Mouse (Mus musculus) yolk sac, embryonic 10.5 days (tissue): ENCODE results near the gene Sf3a1.
"Not testable (repeated sequence)": the region's sequence is repeated elsewhere in the genome, so short reads cannot be mapped to it uniquely, and the experiment has no call there.

Experiments used
- DNase-seq: peaks from one replicate; pipeline ENCODE4 v3.0.0-alpha.2; 2017; ENCODE audit warnings: low spot score

The Sf3a1 gene

GRCm38 (mm10) chr11:4159808-4160708 lies at the start of gene Sf3a1, which contains the start of gene Ccdc157:
Gene Sf3a1 (plus strand): TSS chr11:4160350.
Gene Ccdc157 (minus strand): TSS chr11:4160293.
- DNase-seq: peak; percentile 91

- DNase-seq: no peak
Measured at GRCm38 (mm10) chr11:4112033-4112432, 48.1 kb upstream of the Sf3a1 start.

- no peak for DNase-seq
Measured at GRCm38 (mm10) chr11:4112861-4113260, 47.3 kb upstream of the Sf3a1 start.

- DNase-seq: no peak
Measured at GRCm38 (mm10) chr11:4113496-4113895, 46.7 kb upstream of the Sf3a1 start.

- DNase-seq: no peak
Measured at GRCm38 (mm10) chr11:4113970-4114369, 46.2 kb upstream of the Sf3a1 start.

GRCm38 (mm10) chr11:4114541-4114940 lies 45.6 kb upstream of the Sf3a1 start:
- not testable (repeated sequence) for DNase-seq

GRCm38 (mm10) chr11:4115407-4115806 lies 44.7 kb upstream of the Sf3a1 start:
- no peak for DNase-seq

GRCm38 (mm10) chr11:4116458-4117141 lies 43.5 kb upstream of the Sf3a1 start:
- DNase-seq: no peak

GRCm38 (mm10) chr11:4117372-4118071 lies 42.6 kb upstream of the Sf3a1 start:
- peak; percentile 69 for DNase-seq

- peak; percentile 82 for DNase-seq
Measured at GRCm38 (mm10) chr11:4118081-4118921, 41.8 kb upstream of the Sf3a1 start.

GRCm38 (mm10) chr11:4119635-4120034 lies 40.5 kb upstream of the Sf3a1 start:
- DNase-seq: no peak

GRCm38 (mm10) chr11:4121691-4122090 lies 38.5 kb upstream of the Sf3a1 start:
- no peak for DNase-seq

- no peak for DNase-seq
Measured at GRCm38 (mm10) chr11:4122226-4122625, 37.9 kb upstream of the Sf3a1 start.

GRCm38 (mm10) chr11:4122742-4123579 lies 37.2 kb upstream of the Sf3a1 start, which contains the start of gene Sec14l2:
Gene Sec14l2 (minus strand): TSS chr11:4123415.
- DNase-seq: no peak

GRCm38 (mm10) chr11:4123922-4124321 lies 36.2 kb upstream of the Sf3a1 start:
- no peak for DNase-seq

- no peak for DNase-seq
Measured at GRCm38 (mm10) chr11:4127059-4127458, 33.1 kb upstream of the Sf3a1 start.

- not testable (repeated sequence) for DNase-seq
Measured at GRCm38 (mm10) chr11:4128461-4128860, 31.7 kb upstream of the Sf3a1 start.

- DNase-seq: no peak
Measured at GRCm38 (mm10) chr11:4133450-4133849, 26.7 kb upstream of the Sf3a1 start.

- no peak for DNase-seq
Measured at GRCm38 (mm10) chr11:4134400-4134799, 25.8 kb upstream of the Sf3a1 start.
